Mouse (Mus musculus): ENCODE measurements around the gene Rps27a.

Rps27a gene

GRCm38 (mm10) chr11:29512818-29513535, 34.9 kb downstream of the Rps27a start:
- DNase-seq (ENCODE audit: low read depth), result no peak

GRCm38 (mm10) chr11:29509421-29509820, 38.5 kb downstream of the Rps27a start:
- DNase-seq (ENCODE audit: low read depth), result no peak

- DNase-seq (ENCODE audit: low read depth), result no peak
Observed at GRCm38 (mm10) chr11:29504899-29505625, 42.8 kb downstream of the Rps27a start.

DNA sequence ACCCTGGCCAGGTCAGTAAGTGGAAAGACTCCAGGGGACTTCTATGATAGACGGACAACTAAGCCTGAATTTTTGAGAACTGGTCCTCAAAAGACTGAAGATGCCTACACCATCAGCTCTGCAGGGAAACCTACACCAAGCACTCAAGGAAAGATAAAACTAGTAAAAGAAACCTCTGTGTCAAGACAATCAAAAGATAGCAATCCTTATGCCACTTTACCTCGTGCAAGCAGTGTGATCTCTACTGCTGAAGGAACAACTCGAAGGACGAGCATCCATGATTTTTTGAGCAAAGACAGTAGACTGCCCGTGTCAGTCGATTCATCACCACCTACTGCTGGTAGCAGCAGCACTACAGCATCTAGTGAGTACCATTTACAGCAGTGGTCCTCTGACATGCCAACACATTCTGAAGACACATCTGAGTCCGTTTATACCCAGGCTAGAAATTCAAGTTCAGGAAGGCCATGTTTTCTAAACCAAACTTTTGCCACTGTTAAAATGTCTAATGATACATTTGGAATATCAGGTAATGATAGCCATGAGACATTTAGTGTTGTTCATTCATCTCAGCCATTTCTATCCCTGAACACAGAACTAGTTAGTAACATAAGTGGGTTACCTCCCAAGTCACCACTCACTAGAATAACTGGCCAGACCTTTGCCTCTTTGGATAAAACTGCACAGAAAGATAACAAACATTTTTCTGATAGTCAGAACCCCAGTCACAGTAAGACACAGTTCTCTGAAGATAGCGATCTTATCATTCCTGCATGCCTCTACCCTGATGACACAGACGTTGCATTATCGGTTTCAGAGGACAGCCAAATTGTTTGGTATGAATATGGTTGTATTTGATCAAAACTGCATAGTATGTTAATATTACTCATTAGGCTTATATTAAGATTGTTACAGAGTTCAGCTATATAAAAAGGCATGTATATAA, 43.7 kb downstream of the Rps27a start:
- DNase-seq (ENCODE audit: low read depth), result no peak

- DNase-seq (ENCODE audit: low read depth), result no peak
Observed at GRCm38 (mm10) chr11:29496962-29497361, 50.9 kb downstream of the Rps27a start.

Data from c-Kit-positive CD71-negative TER-119-negative erythroid progenitor cells, embryonic 14.5 days (primary cell).